Mouse (Mus musculus): ENCODE measurements around the gene Ndrg2. TPM values are rescaled to one million over a fixed set of nuclear protein-coding genes. Genes with fewer than 3 reads are reported as not detected.

Gene Ndrg2
- total and polyA plus RNA-seq, 2 experiments from 2014 or later, result 543 to 732 TPM

- H3K4me3 ChIP-seq (ENCODE audit: low read length), result no peak overlapping the region
- H3K9me3 ChIP-seq (ENCODE audit: low read length), result no peaks in the 10 kb centered on the region
- 88% methylated on average over 9 of the region's 9 CpGs for WGBS
- H3K9ac ChIP-seq (replicated peaks; ENCODE audit: low read length), result no peak overlapping the region
- H3K27me3 ChIP-seq (ENCODE audit: insufficient read depth, low read length), result no peaks in the 10 kb centered on the region
- H3K27ac ChIP-seq, result no peak overlapping the region
- H3K4me1 ChIP-seq (ENCODE audit: insufficient read depth, low read length), result no peaks in the 10 kb centered on the region
- TF ChIP-seq CTCF (IDR thresholded peaks at IDR 0.05; ENCODE audit: low read depth), result no peak
- DNase-seq (ENCODE audit: low spot score), result no peak
- ATAC-seq, result no peak
- peaks cover 6% of the 10 kb centered on the region; the same call in 1 of the 2 replicates for H3K36me3 ChIP-seq (ENCODE audit: insufficient read depth, low read length)
- no peak overlapping the region for H3K4me2 ChIP-seq (ENCODE audit: low read depth, low read length)
These were observed 10.2 kb downstream of the Ndrg2 start for GRCm38 (mm10) chr14:51903782-51904181.

- 59% methylated on average over 9 of the region's 9 CpGs for WGBS
- no peak overlapping the region for H3K9ac ChIP-seq (replicated peaks; ENCODE audit: low read length)
- peak; percentile 75 for ATAC-seq
These were observed 10.9 kb downstream of the Ndrg2 start for GRCm38 (mm10) chr14:51902806-51903710.

GRCm38 (mm10) chr14:51899351-51899750, 14.6 kb downstream of the Ndrg2 start:
- 80% methylated on average over 1 of the region's 1 CpGs for WGBS

More at GRCm38 (mm10) chr14:51902806-51903710, 10.9 kb downstream of the Ndrg2 start:
- H3K27ac ChIP-seq, result no peak overlapping the region
- no peaks in the 10 kb centered on the region for H3K9me3 ChIP-seq (ENCODE audit: low read length)
- no peaks in the 10 kb centered on the region for H3K4me1 ChIP-seq (ENCODE audit: insufficient read depth, low read length)
- no peak overlapping the region for H3K4me3 ChIP-seq (ENCODE audit: low read length)
- peak; percentile 96 for TF ChIP-seq CTCF (IDR thresholded peaks at IDR 0.05; ENCODE audit: low read depth)
- H3K27me3 ChIP-seq (ENCODE audit: insufficient read depth, low read length), result no peaks in the 10 kb centered on the region
- H3K36me3 ChIP-seq (ENCODE audit: insufficient read depth, low read length), result 0 out of 2 replicates have a peak, but pooled peaks cover 3% of the 10 kb centered on the region
- no peak overlapping the region for H3K4me2 ChIP-seq (ENCODE audit: low read depth, low read length)
- peak; percentile 86 for DNase-seq (ENCODE audit: low spot score)

GRCm38 (mm10) chr14:51896539-51897170, 17.3 kb downstream of the Ndrg2 start:
- H3K27ac ChIP-seq, result no peak overlapping the region
- DNase-seq (ENCODE audit: low spot score), result no peak

More at GRCm38 (mm10) chr14:51899351-51899750, 14.6 kb downstream of the Ndrg2 start:
- ATAC-seq (no peak), DNase-seq (ENCODE audit: low spot score) (no peak)
- no peak overlapping the region for H3K4me3 ChIP-seq (ENCODE audit: low read length)
- H3K27me3 ChIP-seq (ENCODE audit: insufficient read depth, low read length), result no peaks in the 10 kb centered on the region
- no peak overlapping the region for H3K27ac ChIP-seq
- no peaks in the 10 kb centered on the region for H3K36me3 ChIP-seq (ENCODE audit: insufficient read depth, low read length)
- H3K9ac ChIP-seq (replicated peaks; ENCODE audit: low read length), result no peak overlapping the region
- no peaks in the 10 kb centered on the region for H3K4me1 ChIP-seq (ENCODE audit: insufficient read depth, low read length)
- no peak overlapping the region for H3K4me2 ChIP-seq (ENCODE audit: low read depth, low read length)
- no peak for TF ChIP-seq CTCF (IDR thresholded peaks at IDR 0.05; ENCODE audit: low read depth)
- H3K9me3 ChIP-seq (ENCODE audit: low read length), result no peaks in the 10 kb centered on the region

GRCm38 (mm10) chr14:51896019-51896418, 17.9 kb downstream of the Ndrg2 start:
- Histone ChIP-seq H3K27me3 (ENCODE audit: insufficient read depth, low read length) (no peaks in the 10 kb centered on the region), H3K27ac (no peak overlapping the region), H3K4me3 (ENCODE audit: low read length) (no peak overlapping the region), H3K4me1 (ENCODE audit: insufficient read depth, low read length) (no peaks in the 10 kb centered on the region), H3K36me3 (ENCODE audit: insufficient read depth, low read length) (peaks cover 16% of the 10 kb centered on the region), H3K9ac (replicated peaks; ENCODE audit: low read length) (no peak overlapping the region), H3K9me3 (ENCODE audit: low read length) (no peaks in the 10 kb centered on the region), H3K4me2 (ENCODE audit: low read depth, low read length) (no peak overlapping the region)
- DNase-seq (ENCODE audit: low spot score) (no peak), ATAC-seq (no peak)
- no peak for TF ChIP-seq CTCF (IDR thresholded peaks at IDR 0.05; ENCODE audit: low read depth)
- 83% methylated on average over 6 of the region's 6 CpGs for WGBS

More at GRCm38 (mm10) chr14:51896539-51897170, 17.3 kb downstream of the Ndrg2 start:
- WGBS, result 73% methylated on average over 8 of the region's 8 CpGs
- Histone ChIP-seq H3K4me2 (ENCODE audit: low read depth, low read length) (no peak overlapping the region), H3K9me3 (ENCODE audit: low read length) (no peaks in the 10 kb centered on the region), H3K4me3 (ENCODE audit: low read length) (no peak overlapping the region), H3K27me3 (ENCODE audit: insufficient read depth, low read length) (no peaks in the 10 kb centered on the region), H3K9ac (replicated peaks; ENCODE audit: low read length) (no peak overlapping the region), H3K36me3 (ENCODE audit: insufficient read depth, low read length) (peaks cover 9% of the 10 kb centered on the region), H3K4me1 (ENCODE audit: insufficient read depth, low read length) (no peaks in the 10 kb centered on the region)
- no peak for TF ChIP-seq CTCF (IDR thresholded peaks at IDR 0.05; ENCODE audit: low read depth)
- ATAC-seq, result no peak

GRCm38 (mm10) chr14:51895071-51895470, 18.9 kb downstream of the Ndrg2 start:
- H3K4me1 ChIP-seq (ENCODE audit: insufficient read depth, low read length), result no peaks in the 10 kb centered on the region
- ATAC-seq (no peak), DNase-seq (ENCODE audit: low spot score) (no peak)
- H3K27ac ChIP-seq, result no peak overlapping the region
- no peak overlapping the region for H3K4me3 ChIP-seq (ENCODE audit: low read length)
- H3K27me3 ChIP-seq (ENCODE audit: insufficient read depth, low read length), result no peaks in the 10 kb centered on the region
- peaks cover 23% of the 10 kb centered on the region for H3K36me3 ChIP-seq (ENCODE audit: insufficient read depth, low read length)
- no peaks in the 10 kb centered on the region for H3K9me3 ChIP-seq (ENCODE audit: low read length)
- 79% methylated on average over 14 of the region's 14 CpGs for WGBS
- TF ChIP-seq CTCF (IDR thresholded peaks at IDR 0.05; ENCODE audit: low read depth), result no peak
- no peak overlapping the region for H3K9ac ChIP-seq (replicated peaks; ENCODE audit: low read length)
- no peak overlapping the region for H3K4me2 ChIP-seq (ENCODE audit: low read depth, low read length)

Measured in hindbrain, postnatal 0 days (tissue).